Mouse (Mus musculus): Measurements from ENCODE around the gene Grin2d.

DNA sequence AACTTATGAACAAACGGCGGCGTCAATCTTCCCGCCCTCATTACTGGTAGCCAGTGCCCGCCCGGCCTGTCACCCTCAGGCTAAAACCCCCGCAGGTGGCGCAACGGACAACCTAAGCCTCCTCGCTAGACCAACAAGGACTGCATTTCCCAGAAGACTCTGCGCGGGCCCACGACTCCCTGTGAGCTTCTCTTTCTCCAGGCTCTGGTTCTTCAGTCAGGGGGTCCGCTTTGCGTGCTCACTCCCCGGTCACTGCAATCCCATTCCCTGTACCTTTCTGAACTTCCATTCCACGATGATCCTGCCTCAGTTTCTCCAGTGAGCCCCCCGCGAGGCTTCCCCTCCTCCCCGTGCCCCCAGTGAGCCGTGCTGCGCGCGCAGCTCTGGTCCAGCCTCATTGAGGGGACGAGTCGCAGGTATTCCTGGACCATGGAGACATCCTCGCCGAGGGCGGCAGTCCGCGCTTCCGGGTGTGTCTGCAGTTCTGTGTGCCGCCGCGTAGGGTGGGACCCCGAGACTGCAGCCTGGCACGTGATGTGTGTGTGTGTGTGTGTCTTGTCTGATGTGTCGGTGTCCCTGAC lies 94.6 kb downstream of the Grin2d start, which contains the start of gene Lmtk3:
- TF ChIP-seq CTCF (IDR thresholded peaks at IDR 0.05; ENCODE audit: low read depth, low read length), result peak; percentile 10
- TF ChIP-seq POLR2A (IDR thresholded peaks at IDR 0.05; ENCODE audit: insufficient read depth, low read length), result no peak
